Mouse (Mus musculus) ES-E14 (cell line): Measurements from ENCODE around the gene Sec14l1. TPM values are rescaled to one million over a fixed set of nuclear protein-coding genes. Genes with fewer than 3 reads are reported as not detected.
A peak's percentile ranks its signal among the peaks of the same experiment; 100 is the strongest.

Experiments used
- DNase-seq: peaks from one replicate; pipeline ENCODE4 v3.0.0-alpha.2; 2013; ENCODE audit warnings: low read depth, low spot score
- H3K27ac ChIP-seq: 2 replicates; pipeline ENCODE4 v1.5.1; 2012; ENCODE audit warnings: low read depth, mild to moderate bottlenecking, low read length, moderate library complexity, mixed read lengths; ENCODE audit not compliant: poor library complexity, insufficient read depth, severe bottlenecking
- H3K36me3 ChIP-seq: 2 replicates; pipeline ENCODE4 v1.6.1; 2012; ENCODE audit warnings: mild to moderate bottlenecking, low read length, moderate library complexity, mixed read lengths; ENCODE audit not compliant: control insufficient read depth, poor library complexity, insufficient read depth, severe bottlenecking
- H3K4me1 ChIP-seq, 2 experiments: fragments of 150-350 bp in 1 of 2; sonication (generic) in 1 of 2; 2 replicates each; pipeline ENCODE4 v1.6.1; 2012; ENCODE audit warnings: low read length in 2 of 2, mild to moderate bottlenecking in 1 of 2, mixed read lengths in 1 of 2; ENCODE audit not compliant: control insufficient read depth in 2 of 2, insufficient read depth in 2 of 2, poor library complexity in 1 of 2
- H3K4me3 ChIP-seq, 2 experiments: fragments of 150-350 bp in 1 of 2; sonication (generic) in 1 of 2; 2 replicates each; pipeline ENCODE4 v1.5.1; 2012; ENCODE audit warnings: low read length in 2 of 2, low read depth in 1 of 2, mild to moderate bottlenecking in 1 of 2, mixed read lengths in 1 of 2; ENCODE audit not compliant: insufficient read depth in 1 of 2, poor library complexity in 1 of 2, severe bottlenecking in 1 of 2
- H3K9ac ChIP-seq: 2 replicates; pipeline ENCODE4 v1.6.1; 2012; ENCODE audit warnings: low read depth, mild to moderate bottlenecking, low read length, mixed read lengths; ENCODE audit not compliant: poor library complexity, insufficient read depth, severe bottlenecking
- H3K9me3 ChIP-seq: fragments of 150-350 bp; sonication (generic); 2 replicates; pipeline ENCODE4 v1.6.1; 2012; ENCODE audit warnings: low read depth, mild to moderate bottlenecking, low read length; ENCODE audit not compliant: control insufficient read depth, insufficient read depth
- CHD2 ChIP-seq: IDR thresholded peaks from 2 replicates; pipeline ENCODE4 v1.6.1; 2014; ENCODE audit warnings: mild to moderate bottlenecking, low read depth, low read length, inconsistent platforms
- HCFC1 ChIP-seq: IDR thresholded peaks from 2 replicates; pipeline ENCODE4 v1.6.1; 2012; ENCODE audit warnings: low read length, inconsistent platforms, borderline replicate concordance; ENCODE audit not compliant: insufficient read depth
- MAFK ChIP-seq: IDR thresholded peaks from 2 replicates; pipeline ENCODE4 v1.6.1; 2014; ENCODE audit warnings: mild to moderate bottlenecking, low read depth, low read length, inconsistent platforms; ENCODE audit not compliant: insufficient read depth
- ZC3H11A ChIP-seq: IDR thresholded peaks from 2 replicates; pipeline ENCODE4 v1.6.1; 2012; ENCODE audit warnings: low read depth, mild to moderate bottlenecking, inconsistent platforms, low read length, borderline replicate concordance
- ZNF384 ChIP-seq: IDR thresholded peaks from 2 replicates; pipeline ENCODE4 v1.6.1; 2012; ENCODE audit warnings: low read depth, low read length, inconsistent platforms
- in situ Hi-C, 2 experiments: fragments of 600-800 bp; cut with MboI; formaldehyde crosslinking; loops; one replicate each; pipeline ENCODE4 v1.15.1; 2025; ENCODE audit warnings: low sequenced_read_pairs in 2 of 2, inconsistent platforms in 1 of 2; ENCODE audit not compliant: unreplicated experiment in 2 of 2
- total RNA-seq: library from RNA; depleted of rRNA; stranded (reverse); fragments of 300-350 nt; gene quantifications from 2 replicates; pipeline ENCODE4 v1.2.3, GENCODE M21; 2012

The Sec14l1 gene
- total RNA-seq, 1 experiment: 36.7 TPM

- Histone ChIP-seq H3K9me3 (no peaks in the 10 kb centered on the region), H3K36me3 (no peaks in the 10 kb centered on the region), H3K4me1 (peaks cover 13 to 31% of the 10 kb centered on the region in 2 experiments; a peak in 3 of 4 replicates), H3K9ac (no peak overlapping the region), H3K27ac (no peak overlapping the region), H3K4me3 (no peak overlapping the region)
- TF ChIP-seq CHD2: no peak
- DNase-seq: no peak
- in situ Hi-C loops: no loop called here
Observed at GRCm38 (mm10) chr11:117086215-117086614, 28.8 kb upstream of the Sec14l1 start.

- Histone ChIP-seq H3K9ac (no peak overlapping the region), H3K9me3 (no peaks in the 10 kb centered on the region), H3K4me3 (no peak overlapping the region), H3K36me3 (no peaks in the 10 kb centered on the region), H3K4me1 (peaks cover 11 to 31% of the 10 kb centered on the region in 2 experiments; a peak in 3 of 4 replicates), H3K27ac (peak overlapping the region; percentile 83; the same call in 1 of the 2 replicates)
- no peak for DNase-seq
- in situ Hi-C loops: no loop called here
- TF ChIP-seq HCFC1 (no peak), CHD2 (no peak), ZC3H11A (no peak), ZNF384 (no peak), MAFK (no peak)
Observed at GRCm38 (mm10) chr11:117087036-117087799, 27.8 kb upstream of the Sec14l1 start.

DNA sequence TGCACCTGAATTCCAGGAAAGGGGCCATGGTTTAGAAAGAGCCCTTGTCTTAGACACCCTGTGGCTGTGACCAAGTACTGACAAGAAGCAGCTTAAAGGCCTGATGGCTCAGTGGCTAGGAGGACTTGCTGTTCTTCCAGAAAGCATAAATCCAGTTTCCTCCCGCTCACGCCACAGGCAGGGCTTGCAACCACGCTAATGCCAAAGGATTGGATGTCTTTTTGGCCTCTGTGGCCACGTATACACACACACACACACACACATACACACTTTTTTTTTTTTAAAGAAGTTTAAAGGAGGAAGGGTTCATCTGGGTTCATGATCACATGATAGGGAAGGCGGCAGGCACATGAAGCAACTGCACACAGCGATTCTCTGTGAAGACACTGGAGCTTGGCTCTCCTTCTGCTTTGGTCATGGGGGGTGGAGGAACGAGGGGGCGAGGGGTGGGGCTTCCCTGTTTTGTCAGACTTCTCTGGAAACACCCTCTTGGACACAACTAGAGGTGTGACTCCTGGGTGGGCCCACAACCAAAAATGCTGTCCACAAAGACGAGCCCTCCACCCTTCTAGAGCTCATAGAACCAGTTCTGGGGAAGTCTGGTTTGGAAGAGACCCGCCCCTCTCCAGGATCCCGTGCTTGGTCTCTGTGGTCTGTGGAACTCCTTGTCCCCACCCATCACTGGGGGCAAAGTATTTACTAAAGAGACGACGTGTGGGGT lies 26.5 kb upstream of the Sec14l1 start:
- 0 out of 2 replicates have a peak, but pooled peaks have one; percentile 55 for TF ChIP-seq ZNF384
- no peak for TF ChIP-seq ZC3H11A
- peaks cover 15 to 27% of the 10 kb centered on the region in 2 experiments for H3K4me1 ChIP-seq
- H3K9ac ChIP-seq: peak overlapping the region; percentile 21; the same call in 1 of the 2 replicates
- no peaks in the 10 kb centered on the region for H3K36me3 ChIP-seq
- H3K27ac ChIP-seq: peak overlapping the region; percentile 83
- no peak overlapping the region for H3K4me3 ChIP-seq
- H3K9me3 ChIP-seq: no peaks in the 10 kb centered on the region
- DNase-seq: peak; percentile 85
- in situ Hi-C loops: no loop called here

DNA sequence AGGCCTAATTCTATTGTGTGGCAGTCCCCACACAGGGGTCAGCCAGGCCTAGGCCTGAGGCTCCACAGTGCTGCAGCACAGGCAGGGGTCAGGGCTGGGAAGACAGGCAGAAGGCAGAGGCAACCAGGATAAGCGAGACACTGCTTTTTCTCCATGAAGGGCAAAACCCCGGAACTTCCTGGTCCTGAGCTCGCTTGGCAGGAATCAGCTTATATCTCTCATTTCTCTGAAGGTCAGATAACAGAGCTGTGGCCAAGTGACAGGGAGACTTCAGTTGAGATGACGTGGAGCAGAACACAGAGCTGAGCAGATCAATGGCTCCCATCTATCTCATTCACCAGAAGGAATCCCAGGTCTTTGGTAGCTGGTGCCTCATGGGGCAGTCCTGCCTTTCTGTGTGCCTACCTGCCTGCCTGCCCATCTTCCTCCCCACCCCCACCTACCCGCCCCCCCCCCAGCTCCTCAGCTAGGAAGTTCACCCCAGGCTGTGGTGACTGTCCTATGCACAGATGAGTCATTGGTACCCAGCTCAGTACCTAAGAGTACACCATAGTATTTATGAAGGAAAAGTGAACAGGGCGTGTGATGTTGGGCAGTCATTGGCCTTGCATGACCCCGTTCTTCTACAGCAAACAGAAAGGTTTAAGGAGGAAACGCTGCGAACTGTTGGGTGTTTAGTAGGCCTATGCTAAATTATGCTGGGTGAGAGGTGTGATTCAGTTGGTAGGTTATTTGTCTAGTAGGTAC lies 25.1 kb upstream of the Sec14l1 start:
- in situ Hi-C loops: no loop called here
- no peak for TF ChIP-seq CHD2
- no peak for TF ChIP-seq ZC3H11A
- TF ChIP-seq ZNF384: no peak
- TF ChIP-seq HCFC1: no peak
- TF ChIP-seq MAFK: no peak
- no peak overlapping the region for H3K4me3 ChIP-seq
- peak overlapping the region; percentile 15; the same call in 1 of the 2 replicates for H3K9ac ChIP-seq
- no peaks in the 10 kb centered on the region for H3K9me3 ChIP-seq
- H3K36me3 ChIP-seq: no peaks in the 10 kb centered on the region
- no peak for DNase-seq
- H3K27ac ChIP-seq: peak overlapping the region; percentile 83
- H3K4me1 ChIP-seq: peaks cover 15 to 29% of the 10 kb centered on the region in 2 experiments
